Mouse (Mus musculus) myocyte (in vitro differentiated cells): ENCODE results near the gene Msh5. TPM values are rescaled to one million over a fixed set of nuclear protein-coding genes. Genes with fewer than 3 reads are reported as not detected.

ENCODE experiments used
- H3K27me3 ChIP-seq: one replicate; pipeline ENCODE4 v1.6.1; 2011; ENCODE audit not compliant: control insufficient read depth, insufficient read depth, insufficient read length
- H3K36me3 ChIP-seq: one replicate; pipeline ENCODE4 v1.6.1; 2011; ENCODE audit not compliant: control insufficient read depth, insufficient read depth
- H3K4me2 ChIP-seq: one replicate; pipeline ENCODE4 v1.6.1; 2011; ENCODE audit warnings: low read depth, control low read depth
- H3K4me3 ChIP-seq: one replicate; pipeline ENCODE4 v1.5.1; 2011; ENCODE audit warnings: mild to moderate bottlenecking, control low read depth, moderate library complexity
- H3K79me2 ChIP-seq: one replicate; pipeline ENCODE4 v1.6.1; 2011; ENCODE audit not compliant: control insufficient read depth, insufficient read depth
- H3ac ChIP-seq: one replicate; pipeline ENCODE4 v1.6.1; 2011; ENCODE audit not compliant: control insufficient read depth, insufficient read length
- CEBPB ChIP-seq: IDR thresholded peaks from 2 replicates; pipeline ENCODE4 v1.6.1; 2011; ENCODE audit warnings: mild to moderate bottlenecking, moderate library complexity; ENCODE audit not compliant: poor library complexity, insufficient read depth, severe bottlenecking
- E2F4 ChIP-seq: IDR thresholded peaks from one replicate; pipeline ENCODE4 v1.6.1; 2011; ENCODE audit warnings: mild to moderate bottlenecking, control low read depth, moderate library complexity; ENCODE audit not compliant: insufficient read depth
- MAX ChIP-seq: IDR thresholded peaks from one replicate; pipeline ENCODE4 v1.6.1; 2011; ENCODE audit warnings: low read depth, mild to moderate bottlenecking, control low read depth
- MYOD1 ChIP-seq, 3 experiments: IDR thresholded peaks; one replicate each; pipeline ENCODE4 v1.6.1; 2011; ENCODE audit warnings: control low read depth in 2 of 3, low read depth in 2 of 3, mild to moderate bottlenecking in 2 of 3, moderate library complexity in 1 of 3; ENCODE audit not compliant: insufficient read length in 2 of 3, control insufficient read depth in 1 of 3
- MYOG ChIP-seq, 3 experiments: IDR thresholded peaks; one replicate each; pipeline ENCODE4 v1.6.1; 2011; ENCODE audit warnings: control low read depth in 2 of 3, low read depth in 2 of 3, mild to moderate bottlenecking in 2 of 3; ENCODE audit not compliant: insufficient read length in 2 of 3, control insufficient read depth in 1 of 3, insufficient read depth in 1 of 3
- POLR2A ChIP-seq: IDR thresholded peaks from one replicate; pipeline ENCODE4 v1.6.1; 2011; ENCODE audit warnings: low read depth, mild to moderate bottlenecking, control low read depth, moderate library complexity; ENCODE audit not compliant: insufficient read length
- POLR2AphosphoS2 ChIP-seq: IDR thresholded peaks from one replicate; pipeline ENCODE4 v1.6.1; 2011; ENCODE audit warnings: low read depth, control low read depth; ENCODE audit not compliant: insufficient read length
- REST ChIP-seq: IDR thresholded peaks from one replicate; pipeline ENCODE4 v1.6.1; 2011; ENCODE audit warnings: mild to moderate bottlenecking, control low read depth, moderate library complexity; ENCODE audit not compliant: insufficient read depth, insufficient read length
- SRF ChIP-seq: IDR thresholded peaks from one replicate; pipeline ENCODE4 v1.6.1; 2011; ENCODE audit warnings: low read depth; ENCODE audit not compliant: control insufficient read depth, insufficient read length
- TCF12 ChIP-seq: IDR thresholded peaks from one replicate; pipeline ENCODE4 v1.6.1; 2011; ENCODE audit warnings: mild to moderate bottlenecking, control low read depth; ENCODE audit not compliant: poor library complexity, insufficient read depth, severe bottlenecking
- TCF3 ChIP-seq: IDR thresholded peaks from one replicate; pipeline ENCODE4 v1.6.1; 2011; ENCODE audit warnings: low read depth, control low read depth; ENCODE audit not compliant: insufficient read length
- USF1 ChIP-seq: IDR thresholded peaks from one replicate; pipeline ENCODE4 v1.6.1; 2011; ENCODE audit warnings: low read depth, mild to moderate bottlenecking, control low read depth, moderate library complexity
- polyA plus RNA-seq: library from polyadenylated mRNA; unstranded; fragments of >200 nt; fragmentation: generic; extraction: Trizol; gene quantifications from one replicate; pipeline ENCODE4 v1.2.1, GENCODE M21; 2012; ENCODE audit warnings: missing spikeins

Msh5 gene
- polyA plus RNA-seq, 1 experiment = 2.1 TPM

GRCm38 (mm10) chr17:35082841-35083576 lies 36.5 kb upstream of the Msh5 start:
- H3K79me2 ChIP-seq = no peaks in the 10 kb centered on the region
- no peaks in the 10 kb centered on the region for H3K36me3 ChIP-seq
- TF ChIP-seq REST (no peak), MAX (no peak), TCF3 (no peak), E2F4 (no peak), POLR2AphosphoS2 (no peak), POLR2A (no peak), SRF (no peak), CEBPB (no peak)
- no peak overlapping the region for H3K4me3 ChIP-seq
- no peak overlapping the region for H3K4me2 ChIP-seq
- H3ac ChIP-seq = no peak overlapping the region
- peaks cover 13% of the 10 kb centered on the region for H3K27me3 ChIP-seq

- TF ChIP-seq CEBPB = no peak
- TF ChIP-seq POLR2A = no peak
- TF ChIP-seq POLR2AphosphoS2 = no peak
- no peak for TF ChIP-seq TCF3
- no peak for TF ChIP-seq MYOD1 (IDR thresholded peaks at IDR 0.05; ENCODE audit: control insufficient read depth in 1 of 3, insufficient read length in 2 of 3, low read depth in 2 of 3)
- TF ChIP-seq MYOG (IDR thresholded peaks at IDR 0.05; ENCODE audit: control insufficient read depth in 1 of 3, insufficient read depth in 1 of 3, insufficient read length in 2 of 3, low read depth in 2 of 3) = no peak
- TF ChIP-seq REST = no peak
- no peak for TF ChIP-seq SRF
- TF ChIP-seq USF1 = no peak
- no peak for TF ChIP-seq TCF12
- TF ChIP-seq MAX = no peak
- no peak for TF ChIP-seq E2F4
- H3K79me2 ChIP-seq = no peaks in the 10 kb centered on the region
- H3K36me3 ChIP-seq = no peaks in the 10 kb centered on the region
- H3K4me3 ChIP-seq = no peak overlapping the region
- peaks cover 20% of the 10 kb centered on the region for H3K27me3 ChIP-seq
- no peak overlapping the region for H3K4me2 ChIP-seq
- H3ac ChIP-seq = no peak overlapping the region
Observed at GRCm38 (mm10) chr17:35080710-35081109, 34.2 kb upstream of the Msh5 start.

DNA sequence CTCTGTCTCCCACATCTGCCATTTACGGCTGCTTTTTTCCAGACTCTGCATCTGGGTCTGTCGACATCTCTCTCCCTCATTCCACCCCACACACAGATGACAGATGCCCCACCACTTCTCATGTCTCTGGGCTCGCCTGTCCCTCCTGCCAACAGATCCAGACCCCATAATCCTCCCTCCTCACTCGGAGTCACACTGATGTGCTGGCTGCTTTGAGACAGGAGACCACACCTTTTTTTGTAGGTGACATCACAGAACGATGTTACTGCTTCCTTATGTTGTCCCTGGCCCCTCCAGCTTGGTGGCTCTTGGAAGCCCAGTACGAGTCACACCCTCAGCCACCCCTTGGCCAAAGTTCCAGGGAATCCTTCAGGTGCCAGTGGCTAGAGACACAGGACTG lies 33.7 kb upstream of the Msh5 start:
- no peak overlapping the region for H3ac ChIP-seq
- no peak overlapping the region for H3K4me3 ChIP-seq
- H3K4me2 ChIP-seq = no peak overlapping the region

DNA sequence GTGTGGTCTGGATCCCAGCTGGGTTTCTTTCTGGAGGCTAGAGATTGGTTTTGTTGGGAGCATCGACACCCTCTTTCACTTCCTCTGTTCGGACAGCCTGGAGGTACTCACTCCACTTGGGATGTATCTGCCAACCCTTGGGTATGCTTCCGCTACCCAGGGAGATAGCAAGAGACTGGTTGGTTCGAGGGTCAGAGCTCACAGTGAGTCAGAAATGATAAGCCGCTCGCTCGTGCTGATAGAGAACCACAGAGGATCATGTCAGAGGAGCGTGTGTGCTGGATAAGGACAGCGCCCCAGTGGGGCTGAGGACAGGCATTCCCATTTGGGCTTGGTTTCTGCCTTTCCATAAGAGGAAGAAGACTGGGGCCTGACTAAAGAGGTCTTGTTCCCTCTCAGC lies 33.2 kb upstream of the Msh5 start:
- Histone ChIP-seq H3ac (no peak overlapping the region), H3K4me2 (no peak overlapping the region), H3K79me2 (no peaks in the 10 kb centered on the region), H3K4me3 (no peak overlapping the region), H3K27me3 (peaks cover 20% of the 10 kb centered on the region), H3K36me3 (no peaks in the 10 kb centered on the region)
- TF ChIP-seq POLR2AphosphoS2 (no peak), USF1 (no peak), POLR2A (no peak), E2F4 (no peak), MAX (no peak), MYOG (IDR thresholded peaks at IDR 0.05; ENCODE audit: control insufficient read depth in 1 of 3, insufficient read depth in 1 of 3, insufficient read length in 2 of 3, low read depth in 2 of 3) (no peak), TCF12 (no peak), MYOD1 (IDR thresholded peaks at IDR 0.05; ENCODE audit: control insufficient read depth in 1 of 3, insufficient read length in 2 of 3, low read depth in 2 of 3) (no peak), TCF3 (no peak), REST (no peak), CEBPB (no peak), SRF (no peak)

More for the DNA sequence above, 33.7 kb upstream of the Msh5 start:
- no peak for TF ChIP-seq E2F4
- TF ChIP-seq REST = no peak
- Histone ChIP-seq H3K36me3 (no peaks in the 10 kb centered on the region), H3K27me3 (peaks cover 20% of the 10 kb centered on the region), H3K79me2 (no peaks in the 10 kb centered on the region)

DNA sequence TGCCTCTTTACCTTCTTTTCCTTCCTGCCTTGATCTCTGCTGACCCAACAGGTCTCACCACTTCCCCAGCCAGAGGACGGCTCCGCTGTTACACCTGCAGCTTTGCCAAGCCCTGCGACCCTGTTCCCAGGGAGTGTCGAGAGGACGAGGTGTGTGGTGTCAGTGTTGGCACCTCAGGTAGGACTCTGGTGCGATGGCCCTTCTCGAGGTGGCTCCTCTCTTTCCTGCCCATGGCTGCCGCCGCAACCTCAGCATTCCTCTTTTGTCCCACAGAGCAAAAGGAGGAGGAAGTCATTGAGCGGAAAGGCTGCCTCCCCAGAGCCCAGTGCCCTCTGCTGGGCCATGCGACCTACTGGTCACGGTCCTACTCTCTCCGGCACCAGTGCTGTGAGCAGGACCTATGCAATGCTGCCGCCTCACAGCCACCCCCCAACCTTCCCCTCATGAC lies 31.3 kb upstream of the Msh5 start, which contains the start of gene Ly6g6d:
TSS of gene Ly6g6d (minus strand) at position 280 of the 448 bp plus-strand sequence.
- Histone ChIP-seq H3K27me3 (peaks cover 11% of the 10 kb centered on the region), H3K79me2 (no peaks in the 10 kb centered on the region), H3K4me3 (no peak within 1 kb of the TSS), H3ac (no peak within 1 kb of the TSS), H3K4me2 (no peak within 1 kb of the TSS), H3K36me3 (no peaks in the 10 kb centered on the region)
- TF ChIP-seq E2F4 (no peak), MYOG (IDR thresholded peaks at IDR 0.05; ENCODE audit: control insufficient read depth in 1 of 3, insufficient read depth in 1 of 3, insufficient read length in 2 of 3, low read depth in 2 of 3) (no peak), MAX (no peak), MYOD1 (IDR thresholded peaks at IDR 0.05; ENCODE audit: control insufficient read depth in 1 of 3, insufficient read length in 2 of 3, low read depth in 2 of 3) (no peak), POLR2AphosphoS2 (no peak), TCF3 (no peak), SRF (no peak), USF1 (no peak), REST (no peak), TCF12 (no peak), CEBPB (no peak), POLR2A (no peak)
